Mouse (Mus musculus): Measurements from ENCODE around the gene Hhat.

- TF ChIP-seq HCFC1 (IDR thresholded peaks at IDR 0.05; ENCODE audit: borderline replicate concordance, insufficient read depth, low read length) (no peak), ZC3H11A (IDR thresholded peaks at IDR 0.05; ENCODE audit: borderline replicate concordance, low read depth, low read length) (no peak)
These were observed 27.5 kb upstream of the Hhat start for GRCm38 (mm10) chr1:192798212-192799164.
